Mouse (Mus musculus) retina, postnatal 1 day (tissue): ENCODE measurements at regions not wholly inside any gene's neighbourhood (a gene's known extent, or its start where the extent isn't known, plus 50 kb on each side); places are given as distances from the start of the nearest gene placed in this dataset.
"Not testable (repeated sequence)": the region's sequence is repeated elsewhere in the genome, so short reads cannot be mapped to it uniquely, and the experiment has no call there.

Source experiments
- DNase-seq: peaks from one replicate; pipeline ENCODE4 v3.0.0-alpha.2; 2012

- DNase-seq, result no peak
Measured at GRCm38 (mm10) chr17:81319605-81320004, 122.0 kb upstream of the Gm11096 start.

- peak; percentile 33 for DNase-seq
Measured at GRCm38 (mm10) chr17:81316655-81317054, 124.9 kb upstream of the Gm11096 start.

DNA sequence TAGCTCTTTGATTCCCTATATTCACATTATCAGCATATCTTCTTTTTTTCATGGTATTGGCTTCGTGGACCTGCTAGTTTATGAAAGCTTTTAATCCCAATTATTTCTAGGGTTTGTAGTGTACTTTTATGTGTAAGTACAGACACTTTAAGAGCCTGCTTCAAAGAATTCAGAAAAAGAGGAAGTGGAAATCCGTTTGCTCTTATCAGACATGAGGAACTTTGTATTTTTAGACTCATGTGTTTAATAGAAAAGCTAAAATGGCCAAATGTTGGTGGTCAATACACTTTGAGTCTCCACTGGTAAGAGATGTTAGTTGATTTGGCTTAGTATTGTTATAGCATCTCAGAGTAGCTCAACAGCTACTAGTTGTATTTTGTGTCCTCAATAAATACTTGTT lies 135.7 kb upstream of the Gm11096 start:
- DNase-seq, result no peak

- DNase-seq, result no peak
Measured at GRCm38 (mm10) chr17:81304574-81304973, 137.0 kb upstream of the Gm11096 start.

DNA sequence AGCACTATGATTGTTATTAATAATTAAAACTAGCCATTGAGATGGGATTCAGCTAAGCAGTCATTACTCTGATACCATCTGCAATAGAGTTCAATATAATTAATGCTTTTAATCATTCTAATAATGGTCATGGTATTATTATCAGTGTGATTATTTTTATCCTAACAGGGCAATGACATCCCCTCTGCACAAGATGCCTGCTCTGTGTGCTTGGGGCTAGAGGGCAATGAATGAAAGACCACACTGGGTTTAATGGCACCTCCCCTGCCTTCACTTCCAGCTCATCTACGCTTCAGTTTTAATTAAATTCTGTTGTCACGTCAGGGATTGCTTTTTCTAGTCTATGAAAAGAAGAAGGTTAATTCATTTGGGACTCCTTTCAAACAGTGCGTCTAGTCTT lies 139.1 kb upstream of the Gm11096 start:
- DNase-seq, result peak; percentile 13

DNA sequence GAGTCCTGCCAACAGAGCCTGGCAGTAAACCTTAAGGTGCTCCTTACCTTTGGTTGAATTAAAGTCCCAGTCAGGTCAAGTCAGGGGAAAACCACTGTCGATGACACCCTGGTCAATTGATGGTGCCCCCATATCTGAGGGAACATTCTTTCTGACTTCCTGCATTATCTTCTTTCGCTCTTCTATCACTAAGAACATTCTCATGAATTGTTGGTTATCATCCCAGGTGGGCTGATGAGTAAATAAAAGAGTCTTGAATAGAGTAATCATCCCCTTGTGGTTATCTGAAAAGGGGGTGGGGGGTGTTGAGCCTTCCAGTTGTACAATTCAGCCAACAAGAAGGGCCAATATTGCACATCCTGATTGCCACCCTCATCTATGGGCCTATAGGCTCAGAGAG lies 149.7 kb upstream of the Gm11096 start:
- no peak for DNase-seq

DNA sequence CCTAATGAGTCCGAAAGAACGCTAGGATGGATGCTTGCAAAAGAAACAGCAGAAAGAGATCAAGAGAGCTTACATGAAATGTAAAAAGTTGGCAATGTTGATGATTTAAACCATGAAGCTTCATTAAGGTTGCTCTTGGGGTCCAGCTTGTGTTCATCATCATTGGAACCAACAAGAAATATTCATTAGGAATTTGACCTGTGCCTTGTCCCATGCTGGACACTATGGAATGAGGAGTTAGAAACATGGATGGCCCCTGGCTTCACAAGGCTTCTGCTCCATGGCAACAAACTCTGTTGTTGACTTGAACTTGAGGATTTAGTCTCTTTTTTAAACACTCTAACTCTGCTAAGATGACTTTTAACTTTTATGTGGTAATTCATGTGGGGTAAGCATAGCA lies 159.0 kb upstream of the Gm11096 start:
- no peak for DNase-seq

DNA sequence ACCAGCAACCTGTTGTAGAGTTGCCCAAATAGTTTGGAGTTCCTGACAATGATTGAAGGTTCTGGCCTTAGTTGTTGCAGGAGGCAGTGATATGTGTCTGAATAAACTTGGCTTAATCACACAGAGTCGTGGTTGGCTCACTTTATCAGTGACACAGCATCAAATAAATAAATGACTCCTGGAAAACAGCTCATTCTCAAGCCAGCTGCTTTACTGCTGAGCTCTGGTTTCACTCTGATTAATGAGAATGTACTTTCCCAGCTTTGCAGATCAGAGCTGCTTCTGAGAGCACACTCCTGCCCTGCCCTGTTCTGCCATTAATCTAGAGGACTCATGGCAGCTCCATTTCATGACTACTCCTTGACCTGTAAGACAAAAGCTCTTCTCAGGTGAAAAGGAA lies 171.3 kb upstream of the Gm11096 start:
- no peak for DNase-seq

DNA sequence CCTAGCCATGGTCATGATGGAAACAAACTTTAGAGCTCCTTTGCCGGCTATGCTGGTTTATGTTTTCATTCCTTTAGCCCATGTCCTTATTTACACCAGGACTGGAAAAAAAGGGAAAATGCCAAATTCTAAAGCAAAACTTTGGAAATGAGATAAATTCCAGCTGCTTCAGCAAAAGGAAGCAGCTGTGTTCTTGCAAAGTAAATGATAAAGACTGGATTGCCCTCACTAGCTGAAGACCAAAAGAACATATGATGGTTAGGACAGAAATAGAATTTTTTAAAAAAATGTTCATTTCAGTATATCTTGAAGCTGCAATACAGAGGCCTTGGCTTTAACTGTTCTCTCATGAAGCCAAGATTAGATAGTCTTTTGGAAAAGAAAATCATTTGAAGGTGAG lies 179.6 kb upstream of the Gm11096 start:
- DNase-seq, result no peak

- DNase-seq, result no peak
Measured at GRCm38 (mm10) chr17:81260036-81260435, 181.5 kb upstream of the Gm11096 start.

DNA sequence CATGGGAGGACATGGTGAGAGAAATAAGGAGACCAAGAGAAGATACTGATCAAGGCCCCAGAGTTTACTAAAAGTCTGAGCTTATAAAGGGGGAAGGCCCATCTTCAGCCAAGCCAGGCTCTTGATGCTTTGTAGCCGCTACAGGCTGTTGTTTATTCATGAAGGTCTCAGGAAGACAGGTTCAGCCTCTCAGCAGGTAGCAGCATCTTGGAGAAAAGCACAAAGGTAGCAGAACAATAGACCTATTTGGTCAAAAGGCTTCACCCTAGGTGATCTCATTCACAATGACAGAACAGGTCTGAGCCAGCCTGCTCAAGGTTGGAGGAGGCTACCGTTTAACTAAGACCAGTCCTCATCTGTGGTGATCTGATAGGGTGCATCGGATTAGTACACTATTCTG lies 185.5 kb upstream of the Gm11096 start:
- DNase-seq, result no peak

- DNase-seq, result no peak
Measured at GRCm38 (mm10) chr17:81250748-81251147, 185.9 kb upstream of the Thumpd2 start.

GRCm38 (mm10) chr17:81246156-81246555 lies 181.3 kb upstream of the Thumpd2 start:
- no peak for DNase-seq

GRCm38 (mm10) chr17:81231771-81232170 lies 166.9 kb upstream of the Thumpd2 start:
- not testable (repeated sequence) for DNase-seq

DNA sequence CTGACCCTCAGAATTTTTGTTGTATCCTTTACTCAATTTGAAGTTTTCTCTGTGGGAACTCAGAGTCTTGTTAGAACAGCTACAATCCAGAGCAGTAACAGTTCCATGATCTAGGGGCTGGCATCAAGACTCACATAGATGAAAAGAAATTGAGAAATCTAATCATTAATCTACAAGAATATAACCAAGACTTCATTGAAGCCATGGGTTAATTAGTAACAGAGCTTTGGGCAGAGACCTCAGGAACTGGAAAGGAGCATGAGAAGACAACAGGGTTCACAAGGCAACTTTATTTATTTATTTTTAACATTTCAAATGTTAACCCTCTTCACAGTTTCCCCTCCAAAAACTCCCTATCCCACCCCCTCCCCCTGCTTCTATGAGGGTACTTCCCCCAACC lies 160.4 kb upstream of the Thumpd2 start:
- DNase-seq, result no peak

GRCm38 (mm10) chr17:81221436-81221835 lies 156.6 kb upstream of the Thumpd2 start:
- DNase-seq, result no peak

DNA sequence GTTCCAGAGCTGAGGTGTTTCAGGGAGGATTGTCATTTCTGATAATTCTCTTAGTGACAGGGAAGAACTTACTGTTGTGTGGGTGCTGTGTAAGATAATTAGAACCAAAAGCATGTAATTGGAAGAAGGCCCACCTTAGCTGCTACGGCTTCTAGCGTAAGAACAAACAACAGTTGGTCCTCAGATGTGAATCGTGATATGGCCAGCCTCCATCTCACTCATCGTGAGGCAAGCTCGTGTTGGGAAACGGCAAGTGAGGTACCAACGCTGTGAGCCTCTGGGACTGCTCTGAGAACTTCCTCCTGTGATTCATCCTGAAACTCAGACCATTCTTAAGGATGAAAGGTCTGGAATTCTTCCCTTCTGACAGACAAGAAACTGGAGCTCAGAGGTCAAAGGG lies 150.0 kb upstream of the Thumpd2 start:
- DNase-seq, result no peak

DNA sequence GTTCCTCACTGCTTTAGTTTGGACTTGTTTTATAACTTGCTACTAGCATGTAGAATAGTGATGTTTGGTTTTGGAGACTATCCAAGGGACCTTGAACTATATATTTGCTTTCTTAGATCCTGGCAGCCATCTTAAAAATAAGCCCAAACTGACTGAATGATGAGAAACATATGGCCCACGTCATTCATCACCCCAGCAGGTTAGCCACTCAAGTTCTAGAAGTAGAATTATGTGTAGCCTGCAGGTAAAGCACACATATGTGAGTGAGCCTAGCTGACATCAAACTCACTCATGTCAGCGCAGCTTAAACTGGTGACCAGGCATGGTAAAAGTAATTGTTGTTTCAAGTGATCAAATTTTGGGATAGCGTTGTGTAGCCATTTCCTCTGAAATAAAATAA lies 147.2 kb upstream of the Thumpd2 start:
- DNase-seq, result no peak

GRCm38 (mm10) chr17:81210389-81210788 lies 145.5 kb upstream of the Thumpd2 start:
- peak; percentile 7 for DNase-seq

- DNase-seq, result no peak
Measured at GRCm38 (mm10) chr17:81209323-81209722, 144.4 kb upstream of the Thumpd2 start.

DNA sequence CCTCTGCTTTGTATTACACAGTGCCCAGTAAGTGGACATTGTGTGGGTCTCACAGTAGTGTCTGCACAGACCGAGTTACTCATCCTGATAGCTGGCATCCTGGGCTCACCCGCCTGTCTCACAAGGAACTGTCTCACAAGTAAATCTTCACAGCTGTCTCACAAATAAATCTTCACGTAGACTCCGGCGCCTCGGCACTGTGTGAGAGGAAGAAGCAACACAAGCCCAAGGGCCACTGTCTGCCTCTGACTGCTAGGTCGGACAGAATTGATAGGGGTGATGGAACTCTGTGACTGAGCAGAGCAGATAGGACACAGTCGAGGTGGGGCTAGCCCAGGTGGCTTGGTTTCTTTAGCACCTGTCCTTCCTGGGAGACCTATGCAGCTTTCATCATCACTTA lies 136.2 kb upstream of the Thumpd2 start:
- DNase-seq, result peak; percentile 18

GRCm38 (mm10) chr17:81194006-81194405 lies 129.1 kb upstream of the Thumpd2 start:
- DNase-seq, result no peak

GRCm38 (mm10) chr17:81193230-81193871 lies 128.5 kb upstream of the Thumpd2 start:
- DNase-seq, result peak; percentile 73

DNA sequence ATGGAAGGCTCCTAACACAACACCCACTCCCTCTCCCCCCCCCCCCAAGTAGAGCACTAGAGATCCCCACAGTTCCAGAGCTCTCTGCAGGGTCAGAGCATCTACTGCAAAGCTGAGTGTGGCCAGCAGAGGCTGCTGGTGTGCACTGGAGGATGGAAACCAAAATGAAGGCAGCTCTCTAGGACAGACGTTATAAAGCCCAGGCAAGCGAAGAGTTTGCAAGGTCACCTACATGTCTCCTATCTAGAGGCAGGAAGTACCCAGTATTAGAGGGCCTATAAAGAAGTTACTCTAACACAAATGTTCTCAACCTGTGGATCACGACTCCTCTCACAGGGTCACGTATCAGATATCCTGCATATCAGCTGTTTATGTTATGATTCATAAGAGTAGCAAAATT lies 125.1 kb upstream of the Thumpd2 start:
- DNase-seq, result peak; percentile 64

GRCm38 (mm10) chr17:81185685-81186084 lies 120.8 kb upstream of the Thumpd2 start:
- DNase-seq, result no peak
